Mouse (Mus musculus) embryonic stem cell, embryonic (primary cell): ENCODE measurements around the gene Olfr1389.
"Not testable (repeated sequence)": the region's sequence is repeated elsewhere in the genome, so short reads cannot be mapped to it uniquely, and the experiment has no call there.

Experiments used
- CTCF ChIA-PET, 4 experiments: fragments of 300-600 bp in 2 of 4; fragments of 350-600 bp in 2 of 4; sonication (Branson Sonifier 250); formaldehyde crosslinking; loops; one replicate each; lab custom pipeline; 2022; ENCODE audit warnings: inconsistent platforms in 2 of 4; lab: Charles Lee
- POLR2A ChIA-PET, 4 experiments: fragments of 300-600 bp in 2 of 4; fragments of 350-600 bp in 2 of 4; sonication (Branson Sonifier 250); formaldehyde crosslinking; loops; one replicate each; lab custom pipeline; 2022; ENCODE audit warnings: antibody characterized with exemption in 4 of 4, inconsistent platforms in 1 of 4; lab: Charles Lee

Gene Olfr1389

DNA sequence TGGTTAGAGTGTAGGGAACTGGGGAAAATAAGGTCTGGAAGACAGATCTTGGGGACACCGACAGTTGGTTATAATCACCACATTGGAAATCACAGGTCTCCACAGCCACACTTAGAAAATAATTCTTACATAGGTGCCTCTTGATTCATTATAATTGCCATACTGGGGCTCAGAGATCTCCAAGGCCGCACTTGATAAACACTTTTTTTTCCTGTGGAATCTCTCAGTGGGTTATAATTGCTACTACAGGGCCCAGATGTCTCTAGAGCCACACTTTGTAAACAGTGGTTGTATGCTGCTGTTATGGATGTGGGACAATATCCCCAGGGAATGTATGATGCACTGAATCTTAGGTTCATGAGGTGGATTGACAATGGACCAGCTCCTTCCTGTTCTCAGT lies at the start of gene Olfr1389:
Olfr1389 (plus strand) TSS at position 301 of the 400 bp plus-strand sequence.
- POLR2A ChIA-PET = no interaction called here
- CTCF ChIA-PET = no interaction called here

- POLR2A ChIA-PET = no interaction called here
- CTCF ChIA-PET = no interaction called here
These were observed 39.7 kb upstream of the Olfr1389 start for GRCm38 (mm10) chr11:49383133-49383532.

DNA sequence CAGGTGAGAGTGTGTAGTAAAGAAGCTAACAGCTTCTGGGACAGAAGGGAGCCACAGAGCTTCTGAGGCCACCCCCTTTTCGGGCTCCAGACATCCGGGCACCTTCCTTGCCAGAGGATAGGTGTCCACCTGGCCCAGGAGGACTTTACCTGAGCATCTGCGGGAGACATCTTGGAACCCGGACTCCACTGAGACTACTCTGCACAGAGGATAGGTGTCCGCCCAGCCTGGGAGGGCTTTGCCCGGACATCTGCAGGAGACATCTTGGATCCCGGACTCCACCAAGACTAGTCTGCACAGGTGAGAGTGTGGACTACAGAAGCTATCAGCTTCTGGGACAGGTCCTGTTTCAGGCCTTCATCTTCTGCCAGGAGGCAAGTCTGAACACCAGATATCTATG lies 36.7 kb upstream of the Olfr1389 start:
- CTCF ChIA-PET = not testable (repeated sequence)
- POLR2A ChIA-PET = interaction anchor here in 1 of 4 experiments (0.6 kb wide), 1 partner anchor 41 kb away, joined by 3 read pairs; no protein-coding TSS in a partner anchor

- CTCF ChIA-PET = interaction anchor here in 3 of 4 experiments (0.6 to 1.5 kb wide), 3 partner anchors 18 to 518 kb away, joined by 3 to 10 read pairs (median 4); no protein-coding TSS in a partner anchor
- POLR2A ChIA-PET = not testable (repeated sequence)
These were observed 30.2 kb upstream of the Olfr1389 start for GRCm38 (mm10) chr11:49392707-49393106.

- ChIA-PET POLR2A (no interaction called here), CTCF (interaction anchor here in 2 of 4 experiments (0.5 kb wide), 2 partner anchors 504 to 708 kb away, joined by 3 read pairs; no protein-coding TSS in a partner anchor)
These were observed 16.1 kb upstream of the Olfr1389 start for GRCm38 (mm10) chr11:49406784-49407183.

DNA sequence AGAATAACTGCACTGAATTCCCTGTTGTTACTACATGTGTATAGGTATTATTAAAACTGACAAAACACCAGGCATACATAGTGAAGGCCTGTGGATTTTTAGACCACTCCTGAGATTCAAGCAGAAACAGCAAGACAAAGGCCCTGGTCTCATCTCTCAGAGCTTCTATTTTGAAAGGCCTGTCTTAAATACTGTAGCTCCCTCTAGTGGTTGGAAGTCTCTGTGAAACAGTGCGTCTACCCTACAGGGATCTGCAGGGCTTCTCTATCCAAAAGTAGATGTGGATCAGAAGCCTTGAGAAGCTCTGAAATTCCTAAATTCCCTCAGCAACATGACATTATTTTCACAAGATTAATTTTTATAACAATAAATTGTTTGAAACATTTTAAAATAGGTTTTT lies 12.3 kb upstream of the Olfr1389 start:
- ChIA-PET POLR2A (no interaction called here), CTCF (interaction anchor here (0.5 to 1.7 kb wide), 16 partner anchors 10 to 844 kb away, joined by 3 to 9 read pairs (median 3); no protein-coding TSS in a partner anchor)

DNA sequence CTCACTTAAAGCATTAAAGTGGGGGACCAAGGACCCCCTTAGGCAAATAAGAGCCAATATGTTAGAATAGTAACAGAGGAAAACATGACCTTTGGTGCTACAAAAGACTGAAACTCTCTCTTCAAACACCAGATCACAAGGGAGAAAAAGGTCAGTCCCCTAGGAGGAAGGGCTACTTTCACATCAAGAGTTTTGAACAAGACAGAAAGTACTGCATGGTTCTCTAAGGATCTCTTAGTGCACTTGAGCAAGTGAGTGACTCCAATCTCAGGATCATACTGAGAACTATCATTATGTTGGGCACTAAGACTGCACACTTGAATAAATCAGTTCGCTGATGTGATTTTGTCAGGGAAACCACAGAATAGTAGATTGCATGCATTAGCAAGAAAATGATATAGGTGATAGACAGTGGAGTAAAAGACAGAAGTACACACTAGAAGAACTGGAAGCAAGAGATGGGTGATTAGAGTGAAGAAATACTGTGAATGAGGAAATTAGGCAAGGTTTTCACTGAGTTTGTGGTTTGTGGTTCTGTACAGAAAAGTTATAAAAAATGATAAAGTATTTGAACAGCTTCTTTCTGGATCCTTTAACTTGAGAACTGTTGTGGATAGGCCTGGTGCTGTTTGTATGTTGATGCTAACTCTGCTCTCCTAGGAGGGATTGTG lies 2.5 kb downstream of the Olfr1389 start:
- POLR2A ChIA-PET = no interaction called here
- CTCF ChIA-PET = no interaction called here

DNA sequence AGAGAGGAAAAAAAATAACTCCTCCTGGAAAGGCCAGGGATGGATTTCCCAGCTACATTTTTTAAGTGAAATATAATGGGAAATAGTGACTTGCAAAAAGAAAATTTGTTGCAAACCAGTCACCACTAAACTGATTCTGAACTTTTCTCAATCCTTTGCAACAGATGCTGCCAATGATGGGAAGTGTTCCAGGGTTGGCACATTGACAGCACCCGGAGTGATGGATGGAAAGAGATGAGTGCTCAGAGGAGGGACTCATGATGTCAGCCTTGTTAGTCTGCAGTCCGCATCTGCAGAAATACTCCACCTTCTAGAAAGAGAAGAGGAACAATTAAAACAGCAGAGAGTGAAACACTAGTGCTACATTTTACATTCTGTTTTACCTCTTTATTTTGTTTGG lies 6.8 kb downstream of the Olfr1389 start:
- POLR2A ChIA-PET = no interaction called here

GRCm38 (mm10) chr11:49436411-49436810 lies 13.5 kb downstream of the Olfr1389 start, which contains the start of gene Olfr1388:
Gene Olfr1388 (plus strand): TSS chr11:49436624.
- CTCF ChIA-PET = no interaction called here
- POLR2A ChIA-PET = no interaction called here

More for the DNA sequence above, 6.8 kb downstream of the Olfr1389 start:
- CTCF ChIA-PET = no interaction called here

GRCm38 (mm10) chr11:49455043-49455442 lies 32.2 kb downstream of the Olfr1389 start, which contains the start of gene Olfr1387:
Gene Olfr1387 (plus strand): TSS chr11:49455343.
- ChIA-PET CTCF (no interaction called here), POLR2A (no interaction called here)

DNA sequence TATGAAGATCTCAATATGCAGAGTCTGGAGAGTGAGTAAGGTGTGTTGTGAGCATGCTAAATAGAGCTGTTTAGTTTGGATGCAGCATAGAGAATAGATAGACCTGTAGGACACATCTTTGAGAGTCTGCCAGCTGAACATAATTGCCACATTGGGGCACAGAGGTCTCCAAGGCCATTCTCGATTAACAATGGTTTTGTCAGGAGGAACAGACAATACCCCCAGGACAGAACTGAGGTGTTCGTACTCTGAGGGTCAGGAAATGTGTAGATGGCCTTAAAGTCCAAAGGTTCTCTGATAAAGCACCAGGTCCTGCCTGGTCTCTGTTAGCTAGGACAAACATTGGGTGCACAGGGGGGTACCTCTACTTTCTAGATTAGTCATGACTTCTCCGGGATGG lies 41.9 kb downstream of the Olfr1389 start, which contains the start of gene Olfr1386:
Olfr1386 (plus strand) TSS at position 301 of the 400 bp plus-strand sequence.
- POLR2A ChIA-PET, CTCF ChIA-PET: not testable (repeated sequence)
